Mouse (Mus musculus) neutrophil, adult 83 days (primary cell): ENCODE measurements around the gene Olfr1393. TPM values are rescaled to one million over a fixed set of nuclear protein-coding genes. Genes with fewer than 3 reads are reported as not detected.

Experiments
- total RNA-seq, 2 experiments: library from RNA; stranded (reverse); gene quantifications; one replicate each; pipeline ENCODE4 v1.2.4; 2023

Olfr1393 gene
- total RNA-seq = under 1 TPM in 1 of 2 experiments, not detected in 1; 0.73 TPM

DNA sequence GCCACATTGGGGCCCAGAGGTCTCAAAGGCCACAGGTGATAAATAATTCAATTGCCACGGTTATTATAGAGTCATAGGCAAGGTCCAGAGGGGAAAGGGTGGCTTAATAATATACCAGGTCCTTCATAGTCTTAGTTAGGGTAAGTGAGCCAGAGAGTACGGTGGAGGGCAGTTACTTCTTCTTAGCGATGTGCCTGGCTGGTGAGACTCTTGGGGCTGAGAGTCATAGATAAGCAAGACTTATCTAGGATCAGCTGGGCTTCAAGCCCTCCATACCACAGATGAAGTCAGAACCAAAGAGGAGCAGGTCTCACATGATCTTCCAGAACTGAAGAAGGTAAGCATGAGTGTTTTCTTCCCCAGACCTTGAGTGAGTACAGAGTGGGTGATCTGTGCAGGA, at the start of gene Olfr1393:
Gene Olfr1393 (plus strand): TSS at position 83 of the 400 bp plus-strand sequence.

DNA sequence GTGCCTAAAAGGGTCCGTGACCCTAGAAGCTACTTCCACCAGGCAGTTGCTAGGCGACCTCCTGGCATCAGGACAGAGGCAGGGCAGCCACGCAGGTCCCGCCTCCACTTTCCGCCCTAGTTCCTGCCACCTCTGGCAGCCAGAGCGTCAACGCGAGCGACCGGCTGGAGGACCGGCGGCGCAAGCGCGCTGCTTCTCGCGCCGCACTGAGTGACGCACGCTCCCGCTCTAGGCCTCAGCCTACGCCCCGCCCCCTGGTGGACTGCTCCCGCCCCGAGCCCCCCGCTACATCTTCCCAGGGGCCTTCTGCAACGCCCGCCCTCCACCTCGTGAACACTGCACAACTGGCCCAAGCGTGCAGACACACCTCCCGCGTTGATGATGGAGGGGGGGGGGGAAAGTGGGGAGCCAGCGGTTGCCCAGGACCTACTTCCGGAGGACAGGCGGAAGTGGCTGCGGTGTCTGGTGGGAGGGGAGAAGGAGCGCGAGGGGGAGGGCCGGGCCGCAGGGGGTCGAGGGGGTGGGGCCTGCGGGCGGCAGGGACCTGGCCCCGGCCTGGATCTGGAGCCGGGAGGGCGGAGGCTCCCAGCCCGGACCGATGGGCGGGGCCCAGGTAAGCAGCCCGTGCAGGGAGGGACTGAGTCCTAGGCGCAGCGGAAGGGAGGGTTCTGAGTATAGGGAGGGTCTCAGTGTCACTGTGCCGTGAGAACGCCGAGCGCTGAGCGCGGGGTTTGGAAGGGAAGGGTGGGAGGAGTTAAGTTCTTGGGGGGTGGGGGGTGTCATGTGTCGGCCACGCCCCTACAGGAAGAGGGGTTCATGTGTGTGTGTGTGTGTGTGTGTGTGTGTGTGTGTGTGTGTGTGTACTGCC, 34.1 kb upstream of the Olfr1393 start, which contains the start of gene Mgat1:
Gene Mgat1 (plus strand): TSS at position 465 of the 868 bp plus-strand sequence.

DNA sequence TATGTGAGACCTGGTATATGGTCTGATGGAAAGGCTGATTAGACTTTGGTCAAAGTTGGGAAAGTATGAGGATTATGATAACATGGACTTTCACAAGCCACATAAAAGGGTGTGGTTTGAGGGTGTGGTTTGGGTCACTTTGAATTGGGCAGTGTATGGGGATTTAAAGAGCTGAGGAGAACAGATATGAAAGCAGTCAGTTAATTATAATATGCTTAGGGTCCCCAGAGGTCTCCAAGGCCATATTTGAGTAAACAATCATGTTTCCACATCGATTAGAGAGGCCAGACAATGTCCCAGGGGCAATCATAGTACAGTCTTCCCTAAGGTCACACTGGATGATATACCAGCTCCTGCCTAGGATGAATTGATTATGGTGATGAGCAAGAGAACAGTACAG, 6.9 kb downstream of the Olfr1393 start, which contains the start of gene Olfr1392:
Gene Olfr1392 (plus strand): TSS at position 301 of the 400 bp plus-strand sequence.

DNA sequence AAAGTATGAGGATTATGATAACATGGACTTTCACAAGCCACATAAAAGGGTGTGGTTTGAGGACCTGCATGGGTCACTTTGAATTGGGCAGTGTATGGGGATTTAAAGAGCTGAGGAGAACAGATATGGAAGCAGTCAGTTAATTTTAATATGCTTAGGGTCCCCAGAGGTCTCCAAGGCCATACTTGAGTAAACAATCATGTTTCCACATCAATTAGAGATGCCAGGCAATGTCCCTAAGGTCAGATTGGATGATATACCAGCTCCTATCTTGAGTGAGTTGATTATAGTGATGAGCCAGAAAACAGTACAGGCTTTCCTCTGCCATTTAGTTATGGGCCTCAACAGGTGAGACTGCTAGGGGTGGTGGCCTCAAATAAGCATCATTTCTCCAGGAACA, 26.3 kb downstream of the Olfr1393 start, which contains the start of gene Olfr10:
Gene Olfr10 (plus strand): TSS at position 301 of the 400 bp plus-strand sequence.

DNA sequence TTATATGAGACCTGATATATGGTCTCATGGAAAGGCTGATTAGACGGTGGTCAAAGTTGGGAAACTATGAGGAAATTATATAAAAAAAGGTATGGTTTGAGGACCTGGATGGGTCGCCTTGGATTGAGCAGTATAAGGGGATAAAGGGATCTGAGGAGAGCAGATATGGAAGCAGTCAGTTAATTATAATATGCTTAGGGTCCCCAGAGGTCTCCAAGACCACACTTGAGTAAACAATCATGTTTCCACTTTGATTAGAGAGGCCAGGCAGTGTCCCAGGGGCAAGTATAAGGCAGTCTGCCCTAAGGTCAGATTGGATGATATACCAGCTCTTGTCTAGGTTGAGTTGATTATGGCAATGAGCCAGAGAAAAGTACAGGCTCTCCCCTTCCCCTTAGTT, 44.3 kb downstream of the Olfr1393 start, which contains the start of gene Olfr1391:
Gene Olfr1391 (plus strand): TSS at position 301 of the 400 bp plus-strand sequence.

Other genes with a start within 250 kb of the Olfr1393 start
- 10 to 100 TPM; 40.2 to 41.2 TPM for gene 9930111J21Rik2, start 227.1 kb upstream of the Olfr1393 start, total RNA-seq
- 1 to 10 TPM in 1 of 2 experiments, under 1 TPM in 1; 0.46 to 1.5 TPM for gene Tgtp2, start 214.1 kb upstream of the Olfr1393 start, total RNA-seq
- 10 to 100 TPM; 17.0 TPM for gene Ifi47, start 201.7 kb upstream of the Olfr1393 start, total RNA-seq
- gene Olfr1396, start 163.4 kb upstream of the Olfr1393 start, total RNA-seq = not detected
- not detected for gene Olfr1395, start 136.0 kb upstream of the Olfr1393 start, total RNA-seq
- gene Olfr1394, start 123.9 kb upstream of the Olfr1393 start, total RNA-seq = not detected
- 1 to 10 TPM; 2.1 to 2.4 TPM for gene Btnl9, start 91.1 kb upstream of the Olfr1393 start, total RNA-seq
- 10 to 100 TPM; 44.4 to 46.3 TPM for gene Zfp62, start 75.0 kb upstream of the Olfr1393 start, total RNA-seq
- 10 to 100 TPM; 69.3 to 81.5 TPM for gene Mgat1, start 34.1 kb upstream of the Olfr1393 start, total RNA-seq
- gene Olfr1392, start 7.0 kb downstream of the Olfr1393 start, total RNA-seq = not detected
- gene Olfr10, start 26.4 kb downstream of the Olfr1393 start, total RNA-seq = not detected
- not detected for gene Olfr1391, start 44.4 kb downstream of the Olfr1393 start, total RNA-seq
- not detected for gene Olfr1390, start 56.9 kb downstream of the Olfr1393 start, total RNA-seq
- gene Olfr1389, start 144.8 kb downstream of the Olfr1393 start, total RNA-seq = not detected
- under 1 TPM; 0.26 to 0.28 TPM for gene Olfr1388, start 158.3 kb downstream of the Olfr1393 start, total RNA-seq
- gene Olfr1387, start 177.0 kb downstream of the Olfr1393 start, total RNA-seq = not detected
- gene Olfr1386, start 186.7 kb downstream of the Olfr1393 start, total RNA-seq = not detected
- not detected for gene Olfr1385, start 210.8 kb downstream of the Olfr1393 start, total RNA-seq
- not detected for gene Olfr1384, start 228.4 kb downstream of the Olfr1393 start, total RNA-seq
- gene Olfr1383, start 241.3 kb downstream of the Olfr1393 start, total RNA-seq = not detected
- gene Olfr1382, start 249.9 kb downstream of the Olfr1393 start, total RNA-seq = not detected